Mouse (Mus musculus): ENCODE results near the gene Hist1h2af. TPM values are rescaled to one million over a fixed set of nuclear protein-coding genes. Genes with fewer than 3 reads are reported as not detected.
"Not testable (repeated sequence)": the region's sequence is repeated elsewhere in the genome, so short reads cannot be mapped to it uniquely, and the experiment has no call there.

Hist1h2af gene
- polyA plus RNA-seq, 1 experiment from 2014 or later: 4.3 TPM

DNA sequence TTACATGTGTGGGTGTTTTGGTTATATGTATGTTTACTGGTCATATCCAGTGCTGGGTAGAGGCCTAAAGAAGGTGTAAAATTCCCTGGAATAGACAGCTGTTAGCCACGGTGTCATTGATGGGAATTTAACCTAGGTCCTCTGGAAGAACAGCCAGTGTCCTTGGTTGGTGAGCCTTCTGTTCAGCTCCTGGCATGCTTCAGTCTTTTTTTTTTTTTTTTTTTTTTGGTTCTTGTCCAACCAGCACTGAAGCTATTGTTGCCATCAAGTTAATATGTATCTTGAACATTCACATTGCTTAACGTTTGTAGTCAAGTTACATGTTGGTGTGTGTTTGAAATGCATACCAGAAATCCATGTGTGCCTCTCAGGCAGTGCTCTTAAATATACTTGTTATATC is 30.8 kb downstream of the Hist1h2af start:
- H3K36me3 ChIP-seq (ENCODE audit: insufficient read depth, low read length): no peaks in the 10 kb centered on the region
- no peak for ATAC-seq (ENCODE audit: low FRiP score, low TSS enrichment)
- peaks cover under 1% of the 10 kb centered on the region; the same call in 1 of the 2 replicates for H3K4me1 ChIP-seq (ENCODE audit: insufficient read depth, low read length)
- H3K9me3 ChIP-seq (ENCODE audit: low read length): no peaks in the 10 kb centered on the region
- H3K9ac ChIP-seq (replicated peaks; ENCODE audit: low read length): no peak overlapping the region
- no peak overlapping the region for H3K4me2 ChIP-seq (replicated peaks; ENCODE audit: low read depth, low read length)
- H3K4me3 ChIP-seq (ENCODE audit: low read length): no peak overlapping the region
- 72% methylated on average over 2 of the region's 2 CpGs for WGBS
- H3K27ac ChIP-seq (ENCODE audit: low read length): peak overlapping the region; percentile 100
- H3K27me3 ChIP-seq (ENCODE audit: insufficient read depth, low read length): no peaks in the 10 kb centered on the region

DNA sequence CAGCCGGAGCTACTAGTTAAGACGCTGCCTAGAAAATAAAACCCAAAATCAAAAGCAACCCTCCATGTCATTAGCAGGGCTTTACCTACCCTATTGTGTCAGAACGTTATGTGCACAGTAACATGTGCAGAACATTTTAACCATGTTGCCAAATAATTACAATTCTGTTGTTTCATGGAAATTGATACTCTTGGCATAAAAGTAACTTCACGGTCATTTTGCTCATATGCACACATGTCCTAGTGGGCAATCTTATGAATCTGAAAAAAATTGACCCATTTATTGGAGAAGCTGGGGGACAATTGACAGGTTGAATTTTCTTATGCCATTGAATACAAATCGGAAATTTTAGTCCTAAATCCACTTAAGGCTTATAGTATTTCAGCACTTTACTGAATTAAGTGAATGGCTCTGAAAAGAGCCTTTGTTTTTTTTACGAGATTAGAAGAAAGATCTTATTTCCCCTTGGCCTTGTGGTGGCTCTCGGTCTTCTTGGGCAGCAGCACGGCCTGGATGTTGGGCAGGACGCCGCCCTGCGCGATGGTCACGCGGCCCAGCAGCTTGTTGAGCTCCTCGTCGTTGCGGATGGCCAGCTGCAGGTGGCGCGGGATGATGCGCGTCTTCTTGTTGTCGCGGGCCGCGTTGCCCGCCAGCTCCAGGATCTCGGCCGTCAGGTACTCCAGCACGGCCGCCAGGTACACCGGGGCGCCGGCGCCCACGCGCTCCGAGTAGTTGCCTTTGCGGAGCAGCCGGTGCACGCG is 36.7 kb downstream of the Hist1h2af start:
- H3K36me3 ChIP-seq (ENCODE audit: insufficient read depth, low read length); H3K27me3 ChIP-seq (ENCODE audit: insufficient read depth, low read length); H3K4me1 ChIP-seq (ENCODE audit: insufficient read depth, low read length); ATAC-seq (ENCODE audit: low FRiP score, low TSS enrichment); H3K9me3 ChIP-seq (ENCODE audit: low read length): not testable (repeated sequence)
- peak overlapping the region; percentile 57 for H3K4me3 ChIP-seq (ENCODE audit: low read length)
- peak overlapping the region; percentile 61 for H3K9ac ChIP-seq (replicated peaks; ENCODE audit: low read length)
- WGBS: under 1% methylated on average over 20 of the region's 41 CpGs
- peak overlapping the region; percentile 54 for H3K4me2 ChIP-seq (replicated peaks; ENCODE audit: low read depth, low read length)
- peak overlapping the region; percentile 97 for H3K27ac ChIP-seq (ENCODE audit: low read length)

DNA sequence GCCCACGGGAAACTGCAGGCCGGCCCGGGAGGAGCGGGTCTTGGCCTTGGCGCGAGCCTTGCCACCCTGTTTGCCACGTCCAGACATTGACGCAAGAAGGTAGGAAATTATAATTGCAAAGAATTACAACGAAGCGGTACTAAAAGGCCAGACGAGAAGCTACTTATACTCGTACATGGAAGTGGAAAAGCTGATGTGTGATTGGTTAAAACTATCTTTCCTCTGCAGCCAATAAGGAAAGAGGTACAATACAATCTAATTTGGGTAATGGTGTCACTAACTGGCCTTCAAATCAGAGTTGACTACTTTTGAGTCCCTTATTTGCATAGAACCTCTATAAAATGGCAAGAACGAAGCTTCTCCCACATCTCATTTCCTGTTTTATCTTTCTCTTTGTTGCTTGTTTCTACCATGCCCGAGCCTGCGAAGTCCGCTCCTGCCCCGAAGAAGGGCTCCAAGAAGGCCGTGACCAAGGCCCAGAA is 37.4 kb downstream of the Hist1h2af start, which contains the start of the genes Hist1h2ae and Hist1h2bg:
Hist1h2ae (minus strand) TSS at position 199 of the 482 bp plus-strand sequence.
Hist1h2bg (plus strand) TSS at position 375 of the 482 bp plus-strand sequence.
- 0% methylated on average over 18 of the region's 18 CpGs for WGBS

DNA sequence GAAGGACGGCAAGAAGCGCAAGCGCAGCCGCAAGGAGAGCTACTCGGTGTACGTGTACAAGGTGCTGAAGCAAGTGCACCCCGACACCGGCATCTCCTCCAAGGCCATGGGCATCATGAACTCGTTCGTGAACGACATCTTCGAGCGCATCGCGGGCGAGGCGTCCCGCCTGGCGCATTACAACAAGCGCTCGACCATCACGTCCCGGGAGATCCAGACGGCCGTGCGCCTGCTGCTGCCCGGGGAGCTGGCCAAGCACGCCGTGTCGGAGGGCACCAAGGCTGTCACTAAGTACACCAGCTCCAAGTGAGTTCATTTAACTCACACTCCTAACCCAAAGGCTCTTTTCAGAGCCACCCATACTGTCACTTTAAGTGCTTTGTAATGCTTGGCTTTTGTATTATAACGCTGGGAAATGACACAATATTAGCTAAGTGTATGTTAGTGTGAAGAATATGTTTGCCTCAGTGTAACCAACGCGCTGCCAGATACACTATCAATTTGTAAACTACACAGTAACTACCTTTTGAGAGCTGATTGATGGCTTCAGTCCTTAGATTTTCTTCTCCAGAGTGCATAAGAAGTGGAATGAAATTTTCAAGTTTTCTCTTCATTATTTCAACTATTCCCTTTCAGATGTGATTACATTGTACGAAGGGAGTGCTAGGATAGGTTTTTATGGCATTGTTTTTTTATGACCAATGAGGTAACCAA is 38.0 kb downstream of the Hist1h2af start:
- ATAC-seq (ENCODE audit: low FRiP score, low TSS enrichment); H3K9me3 ChIP-seq (ENCODE audit: low read length); H3K27me3 ChIP-seq (ENCODE audit: insufficient read depth, low read length); H3K36me3 ChIP-seq (ENCODE audit: insufficient read depth, low read length): not testable (repeated sequence)
- H3K9ac ChIP-seq (replicated peaks; ENCODE audit: low read length): peak overlapping the region; percentile 75
- H3K4me2 ChIP-seq (replicated peaks; ENCODE audit: low read depth, low read length): peak overlapping the region; percentile 78
- H3K4me3 ChIP-seq (ENCODE audit: low read length): peak overlapping the region; percentile 57
- peak overlapping the region; percentile 97 for H3K27ac ChIP-seq (ENCODE audit: low read length)
- peaks cover 15% of the 10 kb centered on the region for H3K4me1 ChIP-seq (ENCODE audit: insufficient read depth, low read length)
- under 1% methylated on average over 8 of the region's 34 CpGs for WGBS

More for the DNA sequence above, 37.4 kb downstream of the Hist1h2af start, which contains the start of the genes Hist1h2ae and Hist1h2bg:
- Histone ChIP-seq H3K27ac (ENCODE audit: low read length) (peak within 1 kb of the TSS; percentile 97), H3K4me3 (ENCODE audit: low read length) (peak within 1 kb of the TSS; percentile 57), H3K9ac (replicated peaks; ENCODE audit: low read length) (peak within 1 kb of the TSS; percentile 75), H3K36me3 (ENCODE audit: insufficient read depth, low read length) (no peaks in the 10 kb centered on the region), H3K4me1 (ENCODE audit: insufficient read depth, low read length) (peaks cover 10% of the 10 kb centered on the region), H3K4me2 (replicated peaks; ENCODE audit: low read depth, low read length) (peak within 1 kb of the TSS; percentile 78), H3K9me3 (ENCODE audit: low read length) (no peaks in the 10 kb centered on the region), H3K27me3 (ENCODE audit: insufficient read depth, low read length) (no peaks in the 10 kb centered on the region)
- peak; percentile 91 for ATAC-seq (ENCODE audit: low FRiP score, low TSS enrichment)

DNA sequence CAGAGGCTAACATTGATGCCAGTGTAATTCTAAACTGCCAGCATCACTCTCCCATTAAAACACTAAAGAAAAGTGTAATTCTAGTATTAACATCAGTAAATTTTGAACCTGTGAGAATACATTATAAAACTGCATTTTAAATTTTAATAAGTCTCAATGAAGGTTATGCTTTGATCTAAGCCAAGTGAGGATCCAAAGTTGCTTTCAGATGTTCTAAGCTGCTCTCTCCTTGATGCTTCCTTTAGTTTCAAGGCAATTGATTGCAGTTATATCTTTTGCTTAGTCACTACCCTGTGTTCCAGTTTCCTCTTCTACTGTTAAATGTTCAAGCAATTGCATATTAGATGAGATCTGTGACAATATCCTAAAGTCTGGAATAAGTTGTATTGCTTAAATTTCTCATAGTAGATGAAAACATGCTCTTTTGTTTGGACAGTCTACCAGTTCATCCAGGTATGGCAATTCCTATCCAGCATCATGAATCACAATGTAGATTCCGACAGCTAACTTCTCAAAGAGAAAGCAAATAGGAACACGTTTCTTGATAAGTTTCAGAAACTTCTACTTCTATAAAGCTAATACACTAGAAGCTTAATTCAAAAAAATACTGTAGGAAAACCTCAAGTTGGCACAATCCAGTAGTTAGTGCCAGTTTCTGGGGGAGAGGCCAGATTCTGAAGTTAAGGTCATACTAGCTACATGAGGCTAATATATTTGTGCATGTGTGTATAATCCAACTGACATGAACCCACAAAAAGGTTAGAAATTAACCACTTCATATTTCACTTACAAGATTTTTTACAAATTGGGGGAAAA is 38.7 kb downstream of the Hist1h2af start:
- no peaks in the 10 kb centered on the region for H3K36me3 ChIP-seq (ENCODE audit: insufficient read depth, low read length)
- H3K9ac ChIP-seq (replicated peaks; ENCODE audit: low read length): peak overlapping the region; percentile 80
- no peaks in the 10 kb centered on the region for H3K9me3 ChIP-seq (ENCODE audit: low read length)
- H3K4me3 ChIP-seq (ENCODE audit: low read length): peak overlapping the region; percentile 57
- no peak for ATAC-seq (ENCODE audit: low FRiP score, low TSS enrichment)
- H3K4me1 ChIP-seq (ENCODE audit: insufficient read depth, low read length): peaks cover 22% of the 10 kb centered on the region
- H3K27me3 ChIP-seq (ENCODE audit: insufficient read depth, low read length): no peaks in the 10 kb centered on the region
- WGBS: 18% methylated on average over 2 of the region's 2 CpGs
- H3K27ac ChIP-seq (ENCODE audit: low read length): peak overlapping the region; percentile 97
- H3K4me2 ChIP-seq (replicated peaks; ENCODE audit: low read depth, low read length): peak overlapping the region; percentile 78

DNA sequence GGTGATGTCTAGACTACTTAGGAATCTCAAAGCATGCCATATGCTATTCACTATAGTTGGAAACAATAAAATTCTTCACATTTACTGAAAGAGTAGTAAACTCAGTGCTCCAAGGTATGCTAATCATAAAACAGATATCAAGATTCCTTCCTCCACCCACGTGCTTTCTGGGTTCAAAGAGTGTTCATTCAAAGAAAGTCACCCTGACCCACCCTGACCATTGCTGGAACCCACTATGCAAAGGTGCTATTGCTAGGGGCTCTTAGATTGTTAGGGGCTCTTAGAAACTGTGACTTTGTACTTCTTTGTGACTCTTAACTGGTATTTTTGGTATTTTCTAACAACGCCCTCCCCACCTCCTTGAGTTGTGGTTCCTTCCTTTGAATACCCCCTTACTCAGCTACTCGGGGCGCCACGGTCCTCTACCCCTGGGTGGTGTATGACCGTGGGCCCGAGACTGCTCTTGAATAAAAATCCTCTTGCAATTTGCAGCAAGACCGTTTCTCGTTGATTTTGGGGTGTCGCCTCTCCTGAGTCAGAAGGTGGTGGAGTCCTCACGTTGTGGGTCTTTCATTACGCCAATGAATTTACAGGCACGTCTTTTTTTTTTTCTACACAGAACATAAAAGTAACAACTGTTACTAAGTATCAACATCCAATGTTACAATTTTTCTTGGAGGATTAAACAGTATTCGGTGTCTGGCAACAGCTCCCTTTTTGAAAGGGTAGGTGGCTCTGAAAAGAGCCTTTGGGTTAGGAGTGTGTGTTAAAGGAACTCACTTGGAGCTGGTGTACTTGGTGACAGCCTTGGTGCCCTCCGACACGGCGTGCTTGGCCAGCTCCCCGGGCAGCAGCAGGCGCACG is 39.6 kb downstream of the Hist1h2af start:
- H3K27ac ChIP-seq (ENCODE audit: low read length): peak overlapping the region; percentile 97
- H3K4me3 ChIP-seq (ENCODE audit: low read length): peak overlapping the region; percentile 57
- H3K9me3 ChIP-seq (ENCODE audit: low read length); ATAC-seq (ENCODE audit: low FRiP score, low TSS enrichment); H3K36me3 ChIP-seq (ENCODE audit: insufficient read depth, low read length); H3K27me3 ChIP-seq (ENCODE audit: insufficient read depth, low read length): not testable (repeated sequence)
- 5% methylated on average over 17 of the region's 20 CpGs for WGBS
- peak overlapping the region; percentile 80 for H3K9ac ChIP-seq (replicated peaks; ENCODE audit: low read length)
- H3K4me1 ChIP-seq (ENCODE audit: insufficient read depth, low read length): peaks cover 22% of the 10 kb centered on the region
- H3K4me2 ChIP-seq (replicated peaks; ENCODE audit: low read depth, low read length): peak overlapping the region; percentile 78

DNA sequence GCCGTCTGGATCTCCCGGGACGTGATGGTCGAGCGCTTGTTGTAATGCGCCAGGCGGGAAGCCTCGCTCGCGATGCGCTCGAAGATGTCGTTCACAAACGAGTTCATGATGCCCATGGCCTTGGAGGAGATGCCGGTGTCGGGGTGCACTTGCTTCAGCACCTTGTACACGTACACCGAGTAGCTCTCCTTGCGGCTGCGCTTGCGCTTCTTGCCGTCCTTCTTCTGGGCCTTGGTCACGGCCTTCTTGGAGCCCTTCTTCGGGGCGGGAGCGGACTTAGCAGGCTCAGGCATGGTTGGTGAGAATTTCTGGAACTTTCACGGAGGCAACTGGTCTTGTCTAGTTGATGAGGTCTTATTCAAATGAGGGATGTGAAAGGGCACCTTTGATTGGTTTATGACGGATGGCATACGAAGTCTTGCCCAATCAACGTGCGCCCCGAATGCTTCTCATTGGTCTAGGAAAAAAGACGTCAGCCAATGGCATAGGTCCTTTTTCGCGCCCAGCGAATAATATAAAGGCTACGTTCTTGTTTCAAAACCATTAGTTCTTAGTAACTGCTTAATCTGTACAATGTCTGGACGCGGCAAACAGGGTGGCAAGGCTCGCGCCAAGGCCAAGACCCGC is 40.3 kb downstream of the Hist1h2af start, which contains the start of the genes Hist1h2bf and Hist1h2ad:
Hist1h2bf (minus strand) TSS at position 299 of the 627 bp plus-strand sequence.
Hist1h2ad (plus strand) TSS at position 484 of the 627 bp plus-strand sequence.
- Histone ChIP-seq H3K27ac (ENCODE audit: low read length) (peak within 1 kb of the TSS; percentile 97), H3K4me3 (ENCODE audit: low read length) (peak within 1 kb of the TSS; percentile 57), H3K9ac (replicated peaks; ENCODE audit: low read length) (peak within 1 kb of the TSS; percentile 80), H3K4me1 (ENCODE audit: insufficient read depth, low read length) (peaks cover 22% of the 10 kb centered on the region), H3K4me2 (replicated peaks; ENCODE audit: low read depth, low read length) (peak within 1 kb of the TSS; percentile 78)
- H3K9me3 ChIP-seq (ENCODE audit: low read length); H3K27me3 ChIP-seq (ENCODE audit: insufficient read depth, low read length); H3K36me3 ChIP-seq (ENCODE audit: insufficient read depth, low read length): not testable (repeated sequence)
- under 1% methylated on average over 23 of the region's 42 CpGs for WGBS
- ATAC-seq (ENCODE audit: low FRiP score, low TSS enrichment): peak; percentile 92

DNA sequence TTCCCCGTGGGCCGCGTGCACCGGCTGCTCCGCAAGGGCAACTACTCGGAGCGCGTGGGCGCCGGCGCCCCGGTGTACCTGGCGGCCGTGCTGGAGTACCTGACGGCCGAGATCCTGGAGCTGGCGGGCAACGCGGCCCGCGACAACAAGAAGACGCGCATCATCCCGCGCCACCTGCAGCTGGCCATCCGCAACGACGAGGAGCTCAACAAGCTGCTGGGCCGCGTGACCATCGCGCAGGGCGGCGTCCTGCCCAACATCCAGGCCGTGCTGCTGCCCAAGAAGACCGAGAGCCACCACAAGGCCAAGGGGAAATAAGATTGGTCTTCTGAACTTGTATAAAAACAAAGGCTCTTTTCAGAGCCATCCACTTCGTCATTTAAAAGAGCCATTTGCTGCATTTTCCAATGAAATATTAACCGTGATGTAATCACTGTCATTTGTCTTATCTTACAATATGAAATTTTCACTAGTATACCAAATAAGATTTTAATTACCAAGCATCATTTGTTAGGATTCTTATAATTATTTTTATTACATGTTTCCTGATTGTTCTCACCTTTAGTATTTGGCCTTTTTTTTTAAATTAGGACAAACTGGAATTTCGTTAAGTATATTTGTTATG is 41.0 kb downstream of the Hist1h2af start:
- Histone ChIP-seq H3K4me1 (ENCODE audit: insufficient read depth, low read length) (peaks cover 20% of the 10 kb centered on the region), H3K4me3 (ENCODE audit: low read length) (peak overlapping the region; percentile 57), H3K4me2 (replicated peaks; ENCODE audit: low read depth, low read length) (peak overlapping the region; percentile 51), H3K27ac (ENCODE audit: low read length) (peak overlapping the region; percentile 89), H3K9ac (replicated peaks; ENCODE audit: low read length) (0 out of 2 replicates have a peak overlapping the region, but pooled peaks have one; percentile 53)
- under 1% methylated on average over 5 of the region's 39 CpGs for whole genome bisulfite sequencing
- H3K9me3 ChIP-seq (ENCODE audit: low read length); ATAC-seq (ENCODE audit: low FRiP score, low TSS enrichment); H3K36me3 ChIP-seq (ENCODE audit: insufficient read depth, low read length); H3K27me3 ChIP-seq (ENCODE audit: insufficient read depth, low read length): not testable (repeated sequence)

Data from kidney, embryonic 16.5 days (tissue).